Mouse (Mus musculus) lung, postnatal 0 days (tissue): ENCODE data around the gene Mdga1. TPM values are rescaled to one million over a fixed set of nuclear protein-coding genes. Genes with fewer than 3 reads are reported as not detected.

Experiments
- ATAC-seq: fragments of 200-750 bp; cut with Nextera tagmentation; 2 replicates; pipeline ENCODE4 v1.8.0; 2017; ENCODE audit warnings: moderate library complexity
- DNase-seq: peaks from one replicate; pipeline ENCODE4 v3.0.0-alpha.2; 2016; ENCODE audit warnings: low spot score
- H3K27ac ChIP-seq: fragments of 300-500 bp; sonication (generic); 2 replicates; pipeline ENCODE4 v1.5.1; 2014; ENCODE audit warnings: antibody characterized with exemption, mild to moderate bottlenecking, low read length, mixed read lengths
- H3K27me3 ChIP-seq: fragments of 300-500 bp; sonication (generic); replicated peaks from 2 replicates; pipeline ENCODE4 v1.6.1; 2014; ENCODE audit warnings: low read length, mixed read lengths; ENCODE audit not compliant: insufficient read depth
- H3K36me3 ChIP-seq: fragments of 300-500 bp; sonication (generic); 2 replicates; pipeline ENCODE4 v1.6.1; 2014; ENCODE audit warnings: low read length, mixed read lengths; ENCODE audit not compliant: insufficient read depth
- H3K4me1 ChIP-seq: fragments of 300-500 bp; sonication (generic); 2 replicates; pipeline ENCODE4 v1.6.1; 2014; ENCODE audit warnings: antibody characterized with exemption, low read depth, low read length, mixed read lengths; ENCODE audit not compliant: insufficient read depth
- H3K4me2 ChIP-seq: fragments of 300-500 bp; sonication (generic); replicated peaks from 2 replicates; pipeline ENCODE4 v1.6.1; 2014; ENCODE audit warnings: low read depth, mild to moderate bottlenecking, low read length, moderate library complexity, mixed read lengths
- H3K4me3 ChIP-seq: fragments of 300-500 bp; sonication (generic); 2 replicates; pipeline ENCODE4 v1.5.1; 2014; ENCODE audit warnings: low read depth, low read length
- H3K9ac ChIP-seq: fragments of 300-500 bp; sonication (generic); replicated peaks from 2 replicates; pipeline ENCODE4 v1.6.1; 2014; ENCODE audit warnings: low read depth, mild to moderate bottlenecking
- H3K9me3 ChIP-seq: fragments of 300-500 bp; sonication (generic); 2 replicates; pipeline ENCODE4 v1.6.1; 2016; ENCODE audit warnings: low read length, mixed read lengths
- CTCF ChIP-seq: IDR thresholded peaks from 2 replicates; pipeline ENCODE4 v1.5.1; 2016; ENCODE audit warnings: antibody characterized with exemption, mild to moderate bottlenecking
- EP300 ChIP-seq: IDR thresholded peaks from 2 replicates; pipeline ENCODE4 v1.6.1; 2016; ENCODE audit warnings: antibody characterized with exemption, mild to moderate bottlenecking, control low read depth
- WGBS: fragments of 180-500 bp; shearing (Covaris S2); extraction: QIAGEN DNeasy Blood & Tissue Kit; methylation state at CpG from one replicate; pipeline ENCODE4 v1.1.7; 2014; 5-methylcytosine and 5-hydroxymethylcytosine counted together
- polyA plus RNA-seq: library from polyadenylated mRNA; unstranded; fragments of >200 nt; fragmentation: Nextera tagmentation; extraction: Ambion mirVana; gene quantifications from 2 replicates; pipeline ENCODE4 v1.2.1, GENCODE M21; 2015

Gene Mdga1
- polyA plus RNA-seq, 1 experiment from 2014 or later, result 3.2 TPM

DNA sequence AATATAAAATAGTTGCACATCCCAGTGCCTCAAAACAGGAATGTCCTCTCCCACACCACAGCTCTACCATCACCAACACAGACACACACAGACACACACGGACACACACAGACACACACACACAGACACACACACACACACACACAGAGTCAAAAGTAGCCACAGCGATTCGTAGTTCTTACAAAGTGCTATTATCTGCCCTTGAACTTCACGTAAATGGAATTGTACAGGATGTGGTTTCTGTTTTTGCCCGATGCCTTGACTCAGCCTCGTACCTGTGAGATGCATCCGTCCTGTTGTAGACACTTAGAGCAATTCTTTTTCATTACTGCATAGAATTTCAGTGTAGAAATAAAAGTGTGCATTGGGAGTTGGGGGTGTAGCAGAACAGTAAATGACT lies 3.3 kb upstream of the Mdga1 start:
- TF ChIP-seq EP300 (no peak), CTCF (no peak)
- no peak overlapping the region for H3K9ac ChIP-seq
- no peak overlapping the region for H3K4me2 ChIP-seq
- ATAC-seq (no peak), DNase-seq (no peak)
- H3K27me3 ChIP-seq, result no peaks in the 10 kb centered on the region
- H3K4me1 ChIP-seq, result no peaks in the 10 kb centered on the region
- H3K9me3 ChIP-seq, result no peaks in the 10 kb centered on the region
- no peak overlapping the region for H3K27ac ChIP-seq
- 89% methylated on average over 7 of the region's 7 CpGs for WGBS
- H3K4me3 ChIP-seq, result no peak overlapping the region
- no peaks in the 10 kb centered on the region for H3K36me3 ChIP-seq

GRCm38 (mm10) chr17:29971761-29972432 lies 2.0 kb upstream of the Mdga1 start:
- ATAC-seq, result no peak
- H3K4me3 ChIP-seq, result no peak overlapping the region
- no peak overlapping the region for H3K9ac ChIP-seq
- DNase-seq, result no peak
- no peaks in the 10 kb centered on the region for H3K9me3 ChIP-seq
- no peaks in the 10 kb centered on the region for H3K27me3 ChIP-seq
- no peak overlapping the region for H3K27ac ChIP-seq
- no peaks in the 10 kb centered on the region for H3K4me1 ChIP-seq
- H3K4me2 ChIP-seq, result no peak overlapping the region
- WGBS, result 39% methylated on average over 15 of the region's 15 CpGs
- no peaks in the 10 kb centered on the region for H3K36me3 ChIP-seq
- no peak for TF ChIP-seq EP300
- no peak for TF ChIP-seq CTCF

- Histone ChIP-seq H3K36me3 (no peaks in the 10 kb centered on the region), H3K4me3 (no peak overlapping the region), H3K9ac (no peak overlapping the region), H3K27me3 (no peaks in the 10 kb centered on the region), H3K4me2 (no peak overlapping the region), H3K4me1 (no peaks in the 10 kb centered on the region), H3K9me3 (no peaks in the 10 kb centered on the region), H3K27ac (no peak overlapping the region)
- TF ChIP-seq CTCF (no peak), EP300 (no peak)
- no peak for DNase-seq
- WGBS, result 57% methylated on average over 5 of the region's 5 CpGs
- no peak for ATAC-seq
These were observed 4.4 kb downstream of the Mdga1 start for GRCm38 (mm10) chr17:29965506-29965905.

DNA sequence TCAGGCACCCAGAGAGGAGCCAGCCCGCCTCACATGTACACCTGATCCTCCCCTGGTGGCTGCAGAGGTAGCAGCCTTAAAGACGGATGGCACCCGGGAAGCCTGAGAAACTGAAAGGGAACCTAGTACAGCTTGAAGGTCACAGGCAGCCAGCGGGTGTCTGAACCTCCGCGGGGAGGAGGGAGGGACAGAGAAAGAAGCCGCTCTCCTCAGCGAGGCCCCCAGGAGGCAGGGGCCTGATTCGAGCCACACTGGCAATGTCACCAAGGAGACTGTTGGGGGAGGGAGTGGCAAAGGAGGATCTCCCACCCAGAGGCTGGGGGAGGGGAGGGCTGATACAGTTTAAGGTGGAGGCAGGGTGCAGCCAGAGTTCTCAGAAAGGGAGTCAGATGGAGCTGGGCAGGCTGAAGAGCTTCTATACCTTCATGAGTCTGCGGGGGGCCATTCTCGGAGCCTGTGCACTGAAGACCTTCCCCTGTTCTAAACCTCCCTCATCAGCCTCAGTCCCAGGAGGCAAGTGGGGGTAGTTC lies 6.1 kb downstream of the Mdga1 start:
- DNase-seq (peak; percentile 18), ATAC-seq (no peak; the same call in 1 of the 2 replicates)
- Histone ChIP-seq H3K4me3 (peak overlapping the region; percentile 16), H3K27ac (no peak overlapping the region), H3K36me3 (no peaks in the 10 kb centered on the region), H3K27me3 (no peaks in the 10 kb centered on the region), H3K4me1 (no peaks in the 10 kb centered on the region), H3K4me2 (peak overlapping the region; percentile 49), H3K9ac (no peak overlapping the region), H3K9me3 (no peaks in the 10 kb centered on the region)
- TF ChIP-seq CTCF (peak; percentile 23), EP300 (no peak)
- 7% methylated on average over 11 of the region's 11 CpGs for WGBS

- WGBS, result 63% methylated on average over 8 of the region's 8 CpGs
- H3K27ac ChIP-seq, result no peak overlapping the region
- H3K27me3 ChIP-seq, result no peaks in the 10 kb centered on the region
- TF ChIP-seq EP300 (no peak), CTCF (no peak)
- DNase-seq (no peak), ATAC-seq (no peak)
- H3K36me3 ChIP-seq, result no peaks in the 10 kb centered on the region
- no peak overlapping the region for H3K4me3 ChIP-seq
- H3K9ac ChIP-seq, result no peak overlapping the region
- H3K4me2 ChIP-seq, result no peak overlapping the region
- H3K4me1 ChIP-seq, result no peaks in the 10 kb centered on the region
- H3K9me3 ChIP-seq, result no peaks in the 10 kb centered on the region
These were observed 14.0 kb downstream of the Mdga1 start for GRCm38 (mm10) chr17:29955880-29956279.

GRCm38 (mm10) chr17:29954316-29954715 lies 15.6 kb downstream of the Mdga1 start:
- TF ChIP-seq CTCF (no peak), EP300 (no peak)
- no peaks in the 10 kb centered on the region for H3K9me3 ChIP-seq
- WGBS, result 44% methylated on average over 5 of the region's 5 CpGs
- H3K4me3 ChIP-seq, result no peak overlapping the region
- H3K36me3 ChIP-seq, result no peaks in the 10 kb centered on the region
- no peak overlapping the region for H3K4me2 ChIP-seq
- DNase-seq (no peak), ATAC-seq (no peak)
- no peaks in the 10 kb centered on the region for H3K27me3 ChIP-seq
- no peaks in the 10 kb centered on the region for H3K4me1 ChIP-seq
- H3K9ac ChIP-seq, result no peak overlapping the region
- H3K27ac ChIP-seq, result no peak overlapping the region
